Mouse (Mus musculus) erythroblast, embryonic 14.5 days (primary cell): Measurements from ENCODE around the gene C1qtnf9. TPM values are rescaled to one million over a fixed set of nuclear protein-coding genes. Genes with fewer than 3 reads are reported as not detected.

Source experiments
- H3K27me3 ChIP-seq: 2 replicates; pipeline ENCODE4 v1.6.1; 2012; ENCODE audit warnings: inconsistent platforms; ENCODE audit not compliant: control insufficient read depth
- H3K36me3 ChIP-seq: 2 replicates; pipeline ENCODE4 v1.6.1; 2012; ENCODE audit warnings: mild to moderate bottlenecking, inconsistent platforms; ENCODE audit not compliant: control insufficient read depth
- H3K4me1 ChIP-seq: 2 replicates; pipeline ENCODE4 v1.6.1; 2012; ENCODE audit warnings: inconsistent platforms; ENCODE audit not compliant: control insufficient read depth
- H3K4me3 ChIP-seq: replicated peaks from 2 replicates; pipeline ENCODE3; 2012; ENCODE audit warnings: moderate library complexity, mild to moderate bottlenecking, inconsistent platforms
- H3K9me3 ChIP-seq: 2 replicates; pipeline ENCODE4 v1.6.1; 2012; ENCODE audit warnings: low read length, inconsistent platforms, mixed read lengths; ENCODE audit not compliant: control insufficient read depth
- GATA1 ChIP-seq: IDR thresholded peaks from 2 replicates; pipeline ENCODE4 v1.6.1; 2012; ENCODE audit warnings: low read length, inconsistent platforms, mixed read lengths
- TAL1 ChIP-seq: IDR thresholded peaks from 3 replicates; pipeline ENCODE4 v1.6.1; 2012; ENCODE audit warnings: low read length, inconsistent platforms, mixed read lengths
- polyA plus RNA-seq: library from polyadenylated mRNA; stranded (reverse); fragments of >175 nt; gene quantifications from 2 replicates; pipeline ENCODE4 v1.2.3, GENCODE M21; 2012

Gene C1qtnf9
- polyA plus RNA-seq, result 0.08 and 0.14 TPM in 2 replicates

DNA sequence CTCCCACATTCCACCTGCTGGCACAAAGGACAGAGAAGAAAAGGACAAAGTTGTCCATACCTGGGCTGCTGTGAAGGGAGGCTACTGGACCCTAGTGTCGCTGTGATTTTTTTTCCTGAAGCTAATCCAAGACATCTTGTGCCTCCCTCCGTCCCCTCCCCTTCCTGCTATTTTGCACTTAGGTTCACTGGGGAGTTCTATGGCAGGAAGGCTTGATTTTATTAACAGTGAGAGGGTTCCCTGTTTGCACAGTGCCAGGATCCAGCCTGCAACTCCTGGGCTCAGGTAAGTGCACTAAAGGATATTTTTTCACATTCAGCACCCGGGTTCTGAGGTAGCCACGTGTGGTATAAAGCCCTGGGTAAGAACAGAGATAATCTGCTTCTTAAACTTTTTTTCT is at the start of gene C1qtnf9:
TSS of gene C1qtnf9 (plus strand) at position 251 of the 400 bp plus-strand sequence.
- H3K4me3 ChIP-seq, result no peak within 1 kb of the TSS
- TF ChIP-seq TAL1 (no peak), GATA1 (no peak)
- peaks cover 2% of the 10 kb centered on the region for H3K4me1 ChIP-seq
- H3K27me3 ChIP-seq, result no peaks in the 10 kb centered on the region
- peaks cover 4% of the 10 kb centered on the region for H3K36me3 ChIP-seq
- H3K9me3 ChIP-seq, result no peaks in the 10 kb centered on the region

DNA sequence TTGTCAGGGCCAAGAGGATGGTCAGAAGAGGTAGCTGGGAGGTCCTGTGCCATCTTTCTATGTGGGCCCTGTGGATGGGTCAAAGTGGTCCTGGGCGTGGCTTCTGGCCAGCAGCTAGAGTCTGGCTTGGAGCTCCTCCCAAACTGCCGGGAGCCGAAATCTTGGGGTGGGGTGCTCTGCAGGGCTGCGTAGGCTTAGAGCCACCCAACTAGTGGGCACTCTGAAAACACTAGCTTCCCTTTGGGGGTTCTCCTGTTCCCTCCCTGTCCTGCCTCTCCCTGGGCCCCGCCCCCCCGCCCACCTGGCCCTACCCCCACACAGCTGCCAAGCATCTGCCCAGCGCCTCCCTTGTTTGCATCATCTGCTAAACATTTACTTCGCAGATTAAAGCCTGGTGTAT is 46.6 kb upstream of the C1qtnf9 start:
- H3K27me3 ChIP-seq, result no peaks in the 10 kb centered on the region
- no peak for TF ChIP-seq TAL1
- no peak for TF ChIP-seq GATA1

DNA sequence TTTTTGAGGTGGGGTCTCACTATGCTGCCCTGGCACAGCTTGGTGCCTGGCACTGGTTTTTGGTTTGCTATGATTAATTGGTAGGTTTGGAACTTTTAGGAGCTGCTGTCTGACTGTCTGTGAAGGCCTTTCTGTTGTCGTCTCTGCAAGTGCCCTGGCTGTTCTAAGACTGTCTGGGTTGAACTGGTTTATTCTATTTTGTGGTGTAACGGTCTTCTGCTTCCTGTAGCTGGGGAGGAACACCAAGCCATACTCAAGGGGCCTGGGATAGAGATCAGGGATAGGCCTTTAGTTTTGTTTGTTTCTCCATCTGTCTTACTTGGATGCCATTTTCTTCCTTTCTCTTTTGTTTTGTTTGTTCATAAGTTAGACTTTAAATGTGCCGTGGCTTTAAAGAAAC is 46.0 kb upstream of the C1qtnf9 start:
- H3K36me3 ChIP-seq, result peaks cover 39% of the 10 kb centered on the region
- H3K4me1 ChIP-seq, result peaks cover 13% of the 10 kb centered on the region
- no peak overlapping the region for H3K4me3 ChIP-seq
- no peaks in the 10 kb centered on the region for H3K9me3 ChIP-seq
- H3K27me3 ChIP-seq, result no peaks in the 10 kb centered on the region
- no peak for TF ChIP-seq TAL1
- TF ChIP-seq GATA1, result no peak

More for the DNA sequence above, 46.6 kb upstream of the C1qtnf9 start:
- Histone ChIP-seq H3K4me3 (no peak overlapping the region), H3K4me1 (peaks cover 13% of the 10 kb centered on the region), H3K36me3 (peaks cover 36% of the 10 kb centered on the region), H3K9me3 (no peaks in the 10 kb centered on the region)

DNA sequence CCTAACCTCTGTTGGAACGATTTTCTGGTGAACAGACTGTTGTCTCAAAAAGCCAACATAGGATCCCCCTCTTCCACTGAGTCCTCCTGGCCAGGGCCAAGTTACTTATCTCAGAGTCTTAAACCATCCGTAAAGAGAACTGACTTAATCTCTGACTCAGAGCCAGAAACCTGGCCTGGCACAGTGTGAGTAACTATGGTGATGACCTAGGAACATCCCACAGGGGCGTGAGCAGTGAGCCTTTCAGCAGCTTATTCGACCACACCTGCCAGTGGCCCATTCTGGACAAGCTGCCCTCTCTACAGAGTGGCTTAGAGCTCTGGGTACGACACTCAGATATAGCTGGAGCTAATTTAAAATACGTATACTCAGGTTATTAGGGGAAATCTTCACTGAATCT is 41.8 kb upstream of the C1qtnf9 start:
- H3K27me3 ChIP-seq, result no peaks in the 10 kb centered on the region
- TF ChIP-seq TAL1 (no peak), GATA1 (no peak)
- no peaks in the 10 kb centered on the region for H3K9me3 ChIP-seq

DNA sequence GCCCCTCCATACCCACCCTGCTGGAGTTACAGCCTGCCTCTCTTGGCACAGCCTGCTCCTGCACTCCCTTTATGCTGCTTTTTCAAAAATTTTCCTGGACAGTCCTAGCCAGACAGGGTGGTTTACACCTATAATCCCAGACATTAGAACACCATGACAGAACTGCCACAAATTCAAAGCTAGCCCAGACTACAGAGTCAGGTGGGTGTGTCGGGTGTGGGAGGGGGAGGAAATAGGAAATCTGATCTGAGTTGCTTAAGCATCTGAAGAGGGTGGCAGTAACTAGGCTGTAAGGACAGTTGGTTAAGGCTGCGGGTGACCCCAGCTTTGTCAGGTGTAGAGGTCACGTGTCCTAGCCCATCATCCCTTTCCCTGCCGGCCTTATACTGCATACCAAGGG is 40.8 kb upstream of the C1qtnf9 start:
- Histone ChIP-seq H3K4me3 (no peak overlapping the region), H3K9me3 (no peaks in the 10 kb centered on the region), H3K27me3 (no peaks in the 10 kb centered on the region), H3K36me3 (peaks cover 37% of the 10 kb centered on the region), H3K4me1 (no peaks in the 10 kb centered on the region; the same call in 1 of the 2 replicates)
- TF ChIP-seq TAL1 (no peak), GATA1 (no peak)

More for the DNA sequence above, 41.8 kb upstream of the C1qtnf9 start:
- Histone ChIP-seq H3K4me1 (peaks cover 2% of the 10 kb centered on the region), H3K4me3 (no peak overlapping the region), H3K36me3 (peaks cover 35% of the 10 kb centered on the region)

DNA sequence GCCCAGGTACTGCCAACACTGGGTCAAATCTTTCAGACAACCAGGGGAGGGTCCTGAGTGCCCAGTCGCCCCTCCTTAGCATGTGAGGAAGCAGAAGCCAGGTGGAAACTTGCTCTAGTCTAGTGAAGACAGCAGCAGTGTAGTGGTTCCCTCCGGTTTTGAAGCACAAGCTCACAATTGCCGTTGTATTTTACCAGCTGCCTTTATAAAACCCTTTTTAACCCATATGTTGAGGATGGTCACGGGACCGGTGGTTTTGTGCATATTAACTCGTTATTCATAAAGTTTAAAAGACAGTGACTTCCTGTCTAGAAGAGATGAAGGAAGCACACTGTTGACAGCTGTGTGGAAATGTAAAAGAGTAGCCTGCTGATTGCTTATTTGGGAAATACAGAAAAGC is 35.9 kb upstream of the C1qtnf9 start:
- Histone ChIP-seq H3K9me3 (no peaks in the 10 kb centered on the region), H3K4me3 (no peak overlapping the region), H3K36me3 (peaks cover 36% of the 10 kb centered on the region), H3K27me3 (peaks cover 2% of the 10 kb centered on the region; the same call in 1 of the 2 replicates), H3K4me1 (peaks cover 6% of the 10 kb centered on the region)
- TF ChIP-seq GATA1 (no peak), TAL1 (no peak)

DNA sequence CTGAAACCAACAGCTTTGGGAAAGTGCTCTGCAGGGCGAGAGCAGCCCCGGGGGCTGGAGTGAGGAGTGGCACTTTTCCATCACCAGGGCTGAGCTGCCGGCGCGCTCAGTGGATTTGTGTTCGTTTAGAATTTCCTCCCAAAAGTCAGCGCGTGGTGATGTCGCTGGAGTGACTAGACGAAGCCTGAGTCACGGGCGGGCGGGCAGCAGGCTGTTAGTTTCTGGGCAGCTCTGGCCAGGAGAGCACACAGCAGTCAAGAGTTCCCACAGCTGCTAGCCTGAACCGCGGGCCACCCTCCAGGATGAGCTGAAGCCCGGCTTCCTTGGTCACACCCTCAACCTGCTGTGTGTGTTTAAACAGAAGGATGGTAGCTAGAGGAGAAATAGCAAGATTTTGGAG is 35.1 kb upstream of the C1qtnf9 start:
- Histone ChIP-seq H3K9me3 (no peaks in the 10 kb centered on the region), H3K4me3 (no peak overlapping the region), H3K36me3 (peaks cover 34% of the 10 kb centered on the region), H3K4me1 (peaks cover 6% of the 10 kb centered on the region), H3K27me3 (peaks cover 2% of the 10 kb centered on the region; the same call in 1 of the 2 replicates)
- TF ChIP-seq GATA1 (no peak), TAL1 (no peak)

DNA sequence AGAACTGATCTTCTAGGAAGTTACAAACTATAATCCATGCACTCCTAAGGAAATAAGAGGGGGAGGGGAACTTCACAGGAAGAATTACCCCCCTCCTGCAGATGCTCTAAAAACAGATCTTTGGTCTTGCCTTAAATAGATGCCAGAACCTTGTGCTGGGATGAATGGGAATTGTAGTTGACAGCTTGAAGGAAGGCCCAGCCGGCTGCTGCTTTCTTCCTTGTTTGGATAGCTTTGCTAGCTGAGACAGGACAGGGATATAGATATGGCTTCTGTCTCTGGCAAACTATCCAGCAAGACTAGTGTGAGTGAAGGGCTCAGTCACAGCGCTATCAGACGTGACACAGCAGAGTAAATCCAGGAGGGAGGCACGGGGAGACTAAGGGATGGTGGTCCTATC is 34.2 kb upstream of the C1qtnf9 start:
- H3K4me1 ChIP-seq, result peaks cover 9% of the 10 kb centered on the region
- TF ChIP-seq TAL1 (no peak), GATA1 (no peak)
- peaks cover 27% of the 10 kb centered on the region for H3K36me3 ChIP-seq
- no peaks in the 10 kb centered on the region for H3K9me3 ChIP-seq
- H3K27me3 ChIP-seq, result peaks cover 2% of the 10 kb centered on the region; the same call in 1 of the 2 replicates
- no peak overlapping the region for H3K4me3 ChIP-seq

DNA sequence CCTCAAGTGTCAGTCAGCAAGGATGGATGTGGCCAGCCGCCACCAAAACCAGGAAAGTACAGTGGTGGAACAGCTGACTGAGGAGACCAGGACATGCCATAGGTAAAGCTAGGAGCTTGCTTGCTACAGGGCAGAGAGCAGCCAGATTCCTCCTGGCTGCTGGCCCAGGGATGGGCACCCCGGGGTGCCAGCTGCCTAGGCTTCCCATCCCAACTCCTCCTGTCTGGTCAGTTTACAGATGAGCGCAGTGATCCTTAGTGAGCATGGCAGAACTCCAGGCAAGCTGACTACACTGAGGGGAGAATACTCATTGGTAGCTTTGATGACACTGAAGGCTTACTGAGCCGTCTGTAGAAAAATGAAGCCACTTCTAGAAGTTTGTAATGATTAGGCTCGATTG is 32.7 kb upstream of the C1qtnf9 start:
- Histone ChIP-seq H3K4me3 (no peak overlapping the region), H3K4me1 (peaks cover 9% of the 10 kb centered on the region), H3K36me3 (peaks cover 14% of the 10 kb centered on the region), H3K27me3 (peaks cover 2% of the 10 kb centered on the region; the same call in 1 of the 2 replicates), H3K9me3 (no peaks in the 10 kb centered on the region)
- no peak for TF ChIP-seq GATA1
- no peak for TF ChIP-seq TAL1
